Mouse (Mus musculus) limb, embryonic 12.5 days (tissue): ENCODE results near the gene Naa30. TPM values are rescaled to one million over a fixed set of nuclear protein-coding genes. Genes with fewer than 3 reads are reported as not detected.

Experiments used
- ATAC-seq: fragments of 200-750 bp; cut with Nextera tagmentation; 2 replicates; pipeline ENCODE4 v1.8.0; 2017; ENCODE audit warnings: low read depth, moderate TSS enrichment; ENCODE audit not compliant: insufficient number of reproducible peaks, insufficient read depth, low FRiP score, low TSS enrichment
- H3K27ac ChIP-seq: fragments of 300-500 bp; sonication (generic); 2 replicates; pipeline ENCODE4 v1.5.1; 2016; ENCODE audit warnings: mild to moderate bottlenecking, moderate library complexity
- H3K27me3 ChIP-seq: fragments of 300-500 bp; sonication (generic); 2 replicates; pipeline ENCODE4 v1.6.1; 2016; ENCODE audit warnings: mild to moderate bottlenecking, moderate library complexity
- H3K36me3 ChIP-seq: fragments of 300-500 bp; sonication (generic); 2 replicates; pipeline ENCODE4 v1.6.1; 2016; ENCODE audit warnings: mild to moderate bottlenecking, moderate library complexity
- H3K4me1 ChIP-seq: fragments of 300-500 bp; sonication (generic); replicated peaks from 2 replicates; pipeline ENCODE4 v1.6.1; 2016
- H3K4me2 ChIP-seq: fragments of 300-500 bp; sonication (generic); 2 replicates; pipeline ENCODE4 v1.6.1; 2016; ENCODE audit warnings: mild to moderate bottlenecking, moderate library complexity
- H3K4me3 ChIP-seq: fragments of 300-500 bp; sonication (generic); replicated peaks from 2 replicates; pipeline ENCODE4 v1.5.1; 2016; ENCODE audit warnings: mild to moderate bottlenecking
- H3K9ac ChIP-seq: fragments of 300-500 bp; sonication (generic); replicated peaks from 2 replicates; pipeline ENCODE4 v1.6.1; 2016; ENCODE audit warnings: mild to moderate bottlenecking, moderate library complexity
- H3K9me3 ChIP-seq: fragments of 300-500 bp; sonication (generic); 2 replicates; pipeline ENCODE4 v1.6.1; 2016; ENCODE audit warnings: mild to moderate bottlenecking, moderate library complexity
- whole genome bisulfite sequencing: fragments of 180-500 bp; shearing (Covaris S2); methylation state at CpG from one replicate; pipeline ENCODE4 v1.1.7; 2016; 5-methylcytosine and 5-hydroxymethylcytosine counted together
- polyA plus RNA-seq: library from polyadenylated mRNA; unstranded; fragments of >200 nt; fragmentation: Nextera tagmentation; extraction: Ambion mirVana; gene quantifications from 2 replicates; pipeline ENCODE4 v1.2.1, GENCODE M21; 2016

The Naa30 gene
- polyA plus RNA-seq = 17.9 and 19.1 TPM in 2 replicates

DNA sequence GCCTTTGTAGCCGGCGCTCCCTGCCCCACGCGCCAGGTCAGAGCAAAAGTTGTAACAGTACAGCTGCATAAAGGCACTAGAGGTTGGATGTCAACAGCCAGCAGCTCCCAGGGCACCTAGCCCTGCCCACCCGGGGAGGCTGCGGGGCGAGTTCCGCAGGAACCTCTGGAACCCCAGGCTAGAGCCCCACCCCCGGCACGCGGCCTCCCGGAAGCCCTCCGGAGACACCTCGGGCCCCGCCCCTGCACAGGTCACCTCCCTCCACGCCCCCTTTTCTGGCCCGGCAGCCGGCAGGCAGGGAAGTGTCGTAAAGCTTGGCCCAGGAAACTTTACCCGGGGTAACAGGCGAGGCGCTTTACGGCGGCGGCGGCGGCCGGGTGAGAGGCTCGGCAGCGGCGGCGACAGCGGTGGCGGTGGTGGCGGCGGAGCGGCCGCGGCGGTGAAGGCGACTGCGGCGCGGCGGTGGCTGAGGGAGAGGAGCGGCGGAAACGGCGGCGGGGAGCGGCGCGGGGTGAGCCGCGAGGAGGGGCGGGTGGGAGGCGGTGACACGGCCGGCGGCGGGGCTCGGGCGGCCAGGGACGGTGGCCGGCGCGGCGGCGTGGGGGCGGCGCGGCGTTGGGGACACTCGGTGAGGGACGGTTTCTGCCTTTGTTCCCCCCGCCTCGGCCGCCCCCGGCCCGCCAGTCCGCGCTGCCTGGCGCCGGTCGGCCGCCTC lies at the start of gene Naa30:
Naa30 (plus strand) TSS at position 360 of the 715 bp plus-strand sequence.
- peaks cover 20% of the 10 kb centered on the region for H3K4me1 ChIP-seq
- H3K9ac ChIP-seq = peak within 1 kb of the TSS; percentile 97
- peak within 1 kb of the TSS; percentile 81 for H3K27ac ChIP-seq
- H3K9me3 ChIP-seq = no peaks in the 10 kb centered on the region
- peak within 1 kb of the TSS; percentile 99 for H3K4me3 ChIP-seq
- H3K36me3 ChIP-seq = no peaks in the 10 kb centered on the region
- peak within 1 kb of the TSS; percentile 90 for H3K4me2 ChIP-seq
- under 1% methylated on average over 64 of the region's 86 CpGs for WGBS
- H3K27me3 ChIP-seq = no peaks in the 10 kb centered on the region
- ATAC-seq = peak; percentile 95

- Histone ChIP-seq H3K36me3 (no peaks in the 10 kb centered on the region), H3K9me3 (no peaks in the 10 kb centered on the region), H3K27ac (no peak overlapping the region), H3K4me2 (no peak overlapping the region), H3K9ac (no peak overlapping the region), H3K27me3 (no peaks in the 10 kb centered on the region), H3K4me1 (peaks cover 5% of the 10 kb centered on the region), H3K4me3 (no peak overlapping the region)
- no peak for ATAC-seq
- WGBS = 79% methylated on average over 23 of the region's 23 CpGs
These were observed 44.8 kb upstream of the Naa30 start for GRCm38 (mm10) chr14:49127162-49127779.

GRCm38 (mm10) chr14:49128544-49129263 lies 43.3 kb upstream of the Naa30 start:
- Histone ChIP-seq H3K4me2 (no peak overlapping the region), H3K27me3 (no peaks in the 10 kb centered on the region), H3K4me3 (no peak overlapping the region), H3K27ac (no peak overlapping the region), H3K4me1 (no peaks in the 10 kb centered on the region), H3K36me3 (no peaks in the 10 kb centered on the region), H3K9ac (no peak overlapping the region), H3K9me3 (no peaks in the 10 kb centered on the region)
- ATAC-seq = no peak
- WGBS = 68% methylated on average over 10 of the region's 10 CpGs

DNA sequence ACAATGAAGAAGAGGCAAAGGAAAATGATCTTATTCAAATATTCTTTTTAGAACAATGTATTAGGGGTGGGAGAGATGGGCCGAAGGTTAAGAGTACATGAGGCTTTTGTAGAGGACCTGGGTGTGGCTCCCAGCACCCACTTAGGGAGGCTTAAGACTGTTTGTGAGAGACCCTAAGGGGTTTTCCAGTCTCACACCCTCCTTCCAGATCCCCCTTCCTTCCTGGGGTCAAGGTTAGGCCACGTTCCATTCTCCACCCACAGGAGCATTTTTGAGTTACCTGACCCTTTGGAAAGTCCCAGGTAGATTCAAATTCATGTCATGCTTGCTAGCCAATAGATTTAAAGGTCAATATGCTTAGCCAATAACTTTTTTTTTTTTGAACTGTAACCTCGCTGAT lies 39.6 kb upstream of the Naa30 start:
- no peak for ATAC-seq
- no peaks in the 10 kb centered on the region for H3K27me3 ChIP-seq
- no peak overlapping the region for H3K9ac ChIP-seq
- H3K9me3 ChIP-seq = no peaks in the 10 kb centered on the region
- no peaks in the 10 kb centered on the region for H3K36me3 ChIP-seq
- H3K4me3 ChIP-seq = no peak overlapping the region
- H3K27ac ChIP-seq = no peak overlapping the region
- WGBS = 86% methylated on average over 3 of the region's 3 CpGs
- H3K4me1 ChIP-seq = no peaks in the 10 kb centered on the region
- no peak overlapping the region for H3K4me2 ChIP-seq

DNA sequence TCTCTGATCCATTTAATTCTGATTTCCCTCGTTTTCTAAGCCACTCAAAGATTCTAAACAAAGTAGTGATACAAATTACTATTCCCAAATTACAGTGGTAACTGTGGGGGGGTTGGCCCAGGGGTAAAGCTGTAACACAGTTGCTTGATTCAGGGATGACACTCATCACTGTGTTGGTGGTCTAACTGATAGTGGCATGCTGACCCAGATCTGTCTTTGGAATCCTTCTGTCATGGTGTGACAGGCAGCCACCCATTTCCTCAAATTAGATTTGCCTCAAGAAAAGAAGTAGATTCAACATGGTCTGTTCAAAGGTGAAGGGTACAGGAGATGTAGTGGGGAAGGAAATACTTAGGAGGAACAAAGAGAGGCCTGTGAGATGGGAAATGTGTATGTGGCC lies 33.9 kb upstream of the Naa30 start:
- no peak for ATAC-seq
- Histone ChIP-seq H3K36me3 (no peaks in the 10 kb centered on the region), H3K4me3 (no peak overlapping the region), H3K4me1 (no peaks in the 10 kb centered on the region), H3K27ac (no peak overlapping the region), H3K27me3 (no peaks in the 10 kb centered on the region), H3K9me3 (no peaks in the 10 kb centered on the region), H3K9ac (no peak overlapping the region), H3K4me2 (no peak overlapping the region)
- WGBS = 64% methylated on average over 1 of the region's 1 CpGs

DNA sequence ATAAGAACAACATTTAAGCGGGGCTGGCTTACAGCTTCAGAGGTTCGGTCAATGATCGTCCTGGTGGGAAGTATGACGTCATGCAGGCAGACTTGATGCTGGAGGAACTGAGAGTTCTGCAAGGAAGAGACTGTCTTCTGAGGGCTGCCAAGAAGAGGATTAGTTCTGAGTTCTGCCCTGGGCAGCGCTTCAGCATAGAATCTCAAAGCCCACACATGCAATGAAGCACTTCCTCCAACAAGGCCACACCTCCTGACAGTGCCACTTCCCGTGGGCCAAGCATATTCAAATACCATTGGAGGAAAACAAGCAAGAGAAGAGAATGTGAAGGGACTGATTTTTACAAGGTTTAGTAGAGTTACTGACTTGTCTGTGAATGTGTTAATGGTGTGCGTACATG lies 31.3 kb upstream of the Naa30 start:
- WGBS = 88% methylated on average over 7 of the region's 7 CpGs
- Histone ChIP-seq H3K9me3 (no peaks in the 10 kb centered on the region), H3K4me3 (no peak overlapping the region), H3K9ac (no peak overlapping the region), H3K4me2 (no peak overlapping the region), H3K27ac (no peak overlapping the region), H3K36me3 (no peaks in the 10 kb centered on the region), H3K4me1 (no peaks in the 10 kb centered on the region), H3K27me3 (no peaks in the 10 kb centered on the region)
- no peak for ATAC-seq

DNA sequence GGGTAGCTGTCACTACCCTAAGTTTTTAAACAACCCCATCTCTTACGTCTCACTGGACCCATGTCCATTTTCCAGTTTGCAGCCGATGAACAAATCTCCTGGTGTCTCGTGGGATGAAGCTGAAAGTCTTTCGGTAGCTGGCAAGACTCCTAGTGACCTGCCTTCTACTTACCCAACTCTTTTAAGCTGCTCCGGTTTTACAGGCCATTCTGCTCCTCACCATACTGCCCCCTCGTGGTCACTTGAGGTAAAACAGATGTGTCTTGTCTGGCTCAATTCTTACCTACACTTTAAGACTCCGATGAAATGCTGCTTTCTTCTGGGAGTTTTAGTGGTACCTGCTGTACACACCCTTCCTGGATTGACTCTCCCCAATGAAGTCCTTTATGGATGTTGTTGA lies 18.2 kb upstream of the Naa30 start:
- ATAC-seq = no peak
- H3K4me2 ChIP-seq = no peak overlapping the region
- no peak overlapping the region for H3K27ac ChIP-seq
- no peaks in the 10 kb centered on the region for H3K36me3 ChIP-seq
- no peaks in the 10 kb centered on the region for H3K9me3 ChIP-seq
- no peaks in the 10 kb centered on the region for H3K4me1 ChIP-seq
- no peak overlapping the region for H3K4me3 ChIP-seq
- no peak overlapping the region for H3K9ac ChIP-seq
- 42% methylated on average over 7 of the region's 7 CpGs for WGBS
- no peaks in the 10 kb centered on the region for H3K27me3 ChIP-seq

GRCm38 (mm10) chr14:49155572-49155971 lies 16.5 kb upstream of the Naa30 start:
- no peaks in the 10 kb centered on the region for H3K4me1 ChIP-seq
- no peak overlapping the region for H3K4me3 ChIP-seq
- no peaks in the 10 kb centered on the region for H3K36me3 ChIP-seq
- 18% methylated on average over 5 of the region's 5 CpGs for WGBS
- H3K9ac ChIP-seq = no peak overlapping the region
- no peak overlapping the region for H3K27ac ChIP-seq
- H3K9me3 ChIP-seq = no peaks in the 10 kb centered on the region
- no peak overlapping the region for H3K4me2 ChIP-seq
- H3K27me3 ChIP-seq = no peaks in the 10 kb centered on the region
- ATAC-seq = no peak

- no peak overlapping the region for H3K4me3 ChIP-seq
- no peak overlapping the region for H3K4me2 ChIP-seq
- H3K27me3 ChIP-seq = no peaks in the 10 kb centered on the region
- no peak for ATAC-seq
- 67% methylated on average over 16 of the region's 16 CpGs for WGBS
- H3K27ac ChIP-seq = no peak overlapping the region
- H3K36me3 ChIP-seq = no peaks in the 10 kb centered on the region
- H3K9ac ChIP-seq = no peak overlapping the region
- H3K4me1 ChIP-seq = no peaks in the 10 kb centered on the region
- H3K9me3 ChIP-seq = no peaks in the 10 kb centered on the region
These were observed 13.7 kb upstream of the Naa30 start for GRCm38 (mm10) chr14:49158143-49158925.

GRCm38 (mm10) chr14:49171286-49171685 lies 740 bp upstream of the Naa30 start:
- peak overlapping the region; percentile 90 for H3K4me2 ChIP-seq
- H3K4me1 ChIP-seq = peaks cover 20% of the 10 kb centered on the region
- no peak; the same call in 1 of the 2 replicates for ATAC-seq
- H3K27me3 ChIP-seq = no peaks in the 10 kb centered on the region
- H3K27ac ChIP-seq = peak overlapping the region; percentile 81; the same call in 1 of the 2 replicates
- H3K4me3 ChIP-seq = peak overlapping the region; percentile 99
- H3K36me3 ChIP-seq = no peaks in the 10 kb centered on the region
- peak overlapping the region; percentile 97 for H3K9ac ChIP-seq
- no peaks in the 10 kb centered on the region for H3K9me3 ChIP-seq
- 25% methylated on average over 8 of the region's 8 CpGs for WGBS

DNA sequence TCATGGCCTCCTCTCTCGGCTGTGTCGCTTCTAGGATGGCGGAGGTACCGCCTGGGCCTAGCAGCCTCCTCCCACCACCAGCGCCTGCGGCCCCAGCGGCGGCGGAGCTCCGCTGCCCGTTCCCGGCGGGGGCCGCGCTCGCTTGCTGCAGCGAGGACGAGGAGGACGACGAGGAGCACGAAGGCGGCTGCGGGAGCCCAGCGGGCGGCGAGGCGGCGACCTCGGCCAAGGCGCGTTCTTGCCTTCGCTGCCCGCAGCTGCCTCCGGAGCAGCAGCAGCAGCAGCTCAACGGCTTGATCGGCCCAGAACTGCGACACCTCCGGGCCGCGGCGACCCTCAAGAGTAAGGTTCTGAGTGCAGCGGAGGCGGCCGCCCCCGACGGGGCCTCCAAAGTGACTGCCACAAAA lies 559 bp downstream of the Naa30 start:
- H3K4me1 ChIP-seq = peaks cover 20% of the 10 kb centered on the region
- H3K4me2 ChIP-seq = peak overlapping the region; percentile 90
- peak; percentile 73; the same call in 1 of the 2 replicates for ATAC-seq
- WGBS = under 1% methylated on average over 44 of the region's 46 CpGs
- peak overlapping the region; percentile 81 for H3K27ac ChIP-seq
- no peaks in the 10 kb centered on the region for H3K27me3 ChIP-seq
- H3K4me3 ChIP-seq = peak overlapping the region; percentile 99
- no peaks in the 10 kb centered on the region for H3K36me3 ChIP-seq
- no peaks in the 10 kb centered on the region for H3K9me3 ChIP-seq
- peak overlapping the region; percentile 97 for H3K9ac ChIP-seq
